In genomic region chr16:23115486-23115885, GRCm38 (mm10) we compare ENCODE assay signal across 23 mouse cellular contexts. TPM values are rescaled to one million over a fixed set of nuclear protein-coding genes. Genes with fewer than 3 reads are reported as not detected.
"Had no signal": no experiment of that assay in that cellular context is flagged by ENCODE, and none has a peak within 500 bp of the region (broad histone marks: within the 10 kb centered on the region; RNA-seq: fewer than 3 reads in every experiment).

No protein-coding gene starts in this region.

- H3K27ac ChIP-seq: lung, embryonic 15.5 days; macrophage; midbrain, embryonic 13.5 days; midbrain, embryonic 15.5 days; neural tube, embryonic 12.5 days; stomach, embryonic 15.5 days; stomach, postnatal 0 days had no signal

- H3K9ac ChIP-seq: lung, embryonic 15.5 days; midbrain, embryonic 13.5 days; midbrain, embryonic 15.5 days; neural tube, embryonic 12.5 days; stomach, embryonic 15.5 days had no signal

- H3K27me3 ChIP-seq: lung, embryonic 15.5 days; megakaryocyte, embryonic 14.5 days; midbrain, embryonic 13.5 days; midbrain, embryonic 15.5 days; neural tube, embryonic 12.5 days; stomach, embryonic 15.5 days had no signal

- H3K4me3 ChIP-seq: lung, embryonic 15.5 days; megakaryocyte, embryonic 14.5 days; midbrain, embryonic 13.5 days; midbrain, embryonic 15.5 days; neural tube, embryonic 12.5 days; stomach, embryonic 15.5 days had no signal

- DNase-seq: lung, adult 2 months; lung, postnatal 14 days; lung, postnatal 36 days; right cerebral cortex, postnatal 14 days; thymus, adult 2 months; thymus, postnatal 25 days; thymus, postnatal 4 days had no signal

- H3K4me2 ChIP-seq: lung, embryonic 15.5 days; midbrain, embryonic 11.5 days; midbrain, embryonic 13.5 days; midbrain, embryonic 15.5 days; neural tube, embryonic 12.5 days; stomach, embryonic 15.5 days had no signal

- H3K9me3 ChIP-seq: lung, embryonic 15.5 days; megakaryocyte, embryonic 14.5 days; midbrain, embryonic 13.5 days; midbrain, embryonic 15.5 days; neural tube, embryonic 12.5 days; stomach, embryonic 15.5 days had no signal

RNA-seq across cellular contexts. Expression of gene Adipoq, which starts 30.9 kb away (rescaled TPM):
- total RNA-seq: megakaryocyte progenitor cell, adult 5-6 weeks; midbrain, postnatal 0 days; monocyte, adult 5-6 weeks; neutrophil, adult 5-6 weeks had no signal
- polyA plus RNA-seq: lung, postnatal 0 days; macrophage; midbrain, embryonic 11.5 days; midbrain, embryonic 15.5 days; midbrain, postnatal 0 days; neural tube, embryonic 12.5 days; neural tube, embryonic 14.5 days; stomach, embryonic 15.5 days; stomach, postnatal 0 days had no signal

RNA-seq across cellular contexts. Expression of gene Kng1, which starts 57.8 kb away (rescaled TPM):
- total RNA-seq: megakaryocyte progenitor cell, adult 5-6 weeks; midbrain, postnatal 0 days; monocyte, adult 5-6 weeks; neutrophil, adult 5-6 weeks had no signal
- polyA plus RNA-seq: macrophage; midbrain, embryonic 11.5 days; midbrain, embryonic 15.5 days; midbrain, postnatal 0 days; testis, adult 2 months had no signal
